Mouse (Mus musculus) ES-Bruce4 (cell line): ENCODE results near the gene Gabrd. TPM values are rescaled to one million over a fixed set of nuclear protein-coding genes. Genes with fewer than 3 reads are reported as not detected.

Source experiments
- H3K27ac ChIP-seq: 2 replicates; pipeline ENCODE4 v1.5.1; 2012; ENCODE audit warnings: low read length, inconsistent platforms; ENCODE audit not compliant: insufficient read depth
- H3K27me3 ChIP-seq: 2 replicates; pipeline ENCODE4 v1.6.1; 2012; ENCODE audit warnings: mild to moderate bottlenecking, low read length, inconsistent platforms; ENCODE audit not compliant: control insufficient read depth, poor library complexity, insufficient read depth, severe bottlenecking
- H3K36me3 ChIP-seq: 2 replicates; pipeline ENCODE4 v1.6.1; 2012; ENCODE audit warnings: inconsistent platforms, mild to moderate bottlenecking, low read length, moderate library complexity; ENCODE audit not compliant: control insufficient read depth, poor library complexity, insufficient read depth, severe bottlenecking
- H3K4me1 ChIP-seq: one replicate; pipeline ENCODE4 v1.8.1; 2011; ENCODE audit warnings: low read length; ENCODE audit not compliant: control insufficient read depth, insufficient read depth
- H3K4me3 ChIP-seq: 2 replicates; pipeline ENCODE4 v1.5.1; 2011; ENCODE audit warnings: low read depth, mild to moderate bottlenecking, low read length
- H3K9ac ChIP-seq: 2 replicates; pipeline ENCODE4 v1.6.1; 2012; ENCODE audit warnings: low read depth, mild to moderate bottlenecking, inconsistent platforms; ENCODE audit not compliant: poor library complexity, severe bottlenecking
- H3K9me3 ChIP-seq: replicated peaks from 2 replicates; pipeline ENCODE4 v1.6.1; 2012; ENCODE audit warnings: mild to moderate bottlenecking, low read length, inconsistent platforms; ENCODE audit not compliant: control insufficient read depth, poor library complexity, insufficient read depth, severe bottlenecking
- CTCF ChIP-seq: IDR thresholded peaks from one replicate; pipeline ENCODE4 v1.8.1; 2011; ENCODE audit warnings: low read depth, low read length
- EP300 ChIP-seq: IDR thresholded peaks from 2 replicates; pipeline ENCODE4 v1.6.1; 2011; ENCODE audit warnings: low read depth, low read length; ENCODE audit not compliant: insufficient read depth
- POLR2A ChIP-seq: IDR thresholded peaks from one replicate; pipeline ENCODE4 v1.8.1; 2011; ENCODE audit warnings: low read length; ENCODE audit not compliant: insufficient read depth
- polyA plus RNA-seq: library from polyadenylated mRNA; stranded (reverse); fragments of >200 nt; gene quantifications from 2 replicates; pipeline ENCODE4 v1.2.4, GENCODE M21; 2011; ENCODE audit warnings: low read depth; ENCODE audit not compliant: missing spikeins, insufficient read depth, insufficient read length

Gene Gabrd
- polyA plus RNA-seq: not detected in 2 replicates

GRCm38 (mm10) chr4:155397511-155398221, at the start of gene Gabrd:
Gene Gabrd, minus strand, starts transcription at chr4:155398112.
- no peaks in the 10 kb centered on the region for H3K27me3 ChIP-seq
- H3K9me3 ChIP-seq: no peaks in the 10 kb centered on the region
- no peak for TF ChIP-seq EP300
- TF ChIP-seq CTCF: no peak
- no peak for TF ChIP-seq POLR2A
- H3K9ac ChIP-seq: no peak within 1 kb of the TSS
- no peak within 1 kb of the TSS for H3K27ac ChIP-seq
- H3K4me3 ChIP-seq: peak within 1 kb of the TSS; percentile 39
- no peaks in the 10 kb centered on the region for H3K36me3 ChIP-seq
- no peaks in the 10 kb centered on the region for H3K4me1 ChIP-seq

GRCm38 (mm10) chr4:155442808-155443207, 44.9 kb upstream of the Gabrd start:
- H3K27me3 ChIP-seq: no peaks in the 10 kb centered on the region; the same call in 1 of the 2 replicates
- no peaks in the 10 kb centered on the region for H3K4me1 ChIP-seq
- no peak overlapping the region for H3K27ac ChIP-seq
- TF ChIP-seq POLR2A (no peak), CTCF (no peak), EP300 (no peak)
- no peaks in the 10 kb centered on the region for H3K9me3 ChIP-seq
- no peak overlapping the region for H3K4me3 ChIP-seq
- no peak overlapping the region for H3K9ac ChIP-seq
- no peaks in the 10 kb centered on the region for H3K36me3 ChIP-seq

GRCm38 (mm10) chr4:155433993-155434392, 36.1 kb upstream of the Gabrd start:
- Histone ChIP-seq H3K9ac (no peak overlapping the region), H3K27ac (no peak overlapping the region), H3K27me3 (no peaks in the 10 kb centered on the region), H3K9me3 (no peaks in the 10 kb centered on the region), H3K36me3 (no peaks in the 10 kb centered on the region), H3K4me1 (no peaks in the 10 kb centered on the region), H3K4me3 (no peak overlapping the region)
- TF ChIP-seq POLR2A (no peak), EP300 (no peak), CTCF (no peak)

- Histone ChIP-seq H3K36me3 (no peaks in the 10 kb centered on the region), H3K9me3 (no peaks in the 10 kb centered on the region), H3K4me3 (no peak overlapping the region), H3K4me1 (no peaks in the 10 kb centered on the region), H3K27ac (no peak overlapping the region), H3K27me3 (no peaks in the 10 kb centered on the region), H3K9ac (no peak overlapping the region)
- TF ChIP-seq CTCF (no peak), EP300 (no peak), POLR2A (no peak)
These were observed 34.4 kb upstream of the Gabrd start for GRCm38 (mm10) chr4:155432358-155432757.

GRCm38 (mm10) chr4:155429202-155429601, 31.3 kb upstream of the Gabrd start:
- H3K9ac ChIP-seq: no peak overlapping the region
- TF ChIP-seq POLR2A (no peak), EP300 (no peak), CTCF (no peak)
- H3K4me1 ChIP-seq: no peaks in the 10 kb centered on the region
- no peaks in the 10 kb centered on the region for H3K27me3 ChIP-seq
- H3K36me3 ChIP-seq: no peaks in the 10 kb centered on the region
- H3K27ac ChIP-seq: no peak overlapping the region
- no peak overlapping the region for H3K4me3 ChIP-seq
- no peaks in the 10 kb centered on the region for H3K9me3 ChIP-seq

- H3K9ac ChIP-seq: no peak overlapping the region
- no peaks in the 10 kb centered on the region for H3K9me3 ChIP-seq
- no peaks in the 10 kb centered on the region for H3K27me3 ChIP-seq
- no peak overlapping the region for H3K4me3 ChIP-seq
- no peaks in the 10 kb centered on the region for H3K4me1 ChIP-seq
- H3K36me3 ChIP-seq: no peaks in the 10 kb centered on the region
- no peak for TF ChIP-seq CTCF
- no peak for TF ChIP-seq POLR2A
- TF ChIP-seq EP300: no peak
- no peak overlapping the region for H3K27ac ChIP-seq
These were observed 30.5 kb upstream of the Gabrd start for GRCm38 (mm10) chr4:155428442-155428841.
